Mouse (Mus musculus): Measurements from ENCODE around the gene Hepacam.

Hepacam gene

GRCm38 (mm10) chr9:37433823-37434560, 66.8 kb downstream of the Hepacam start:
- no peak for DNase-seq (ENCODE audit: low spot score in 2 of 2)

- no peak for DNase-seq (ENCODE audit: low spot score in 2 of 2)
These were observed 67.8 kb downstream of the Hepacam start for GRCm38 (mm10) chr9:37434932-37435331.

GRCm38 (mm10) chr9:37435616-37436015, 68.5 kb downstream of the Hepacam start:
- no peak for DNase-seq (ENCODE audit: low spot score in 2 of 2)

Measured in natural killer cell, adult 2 months (primary cell).